ENCODE assay signal across 8 mouse cellular contexts in the genomic region with DNA sequence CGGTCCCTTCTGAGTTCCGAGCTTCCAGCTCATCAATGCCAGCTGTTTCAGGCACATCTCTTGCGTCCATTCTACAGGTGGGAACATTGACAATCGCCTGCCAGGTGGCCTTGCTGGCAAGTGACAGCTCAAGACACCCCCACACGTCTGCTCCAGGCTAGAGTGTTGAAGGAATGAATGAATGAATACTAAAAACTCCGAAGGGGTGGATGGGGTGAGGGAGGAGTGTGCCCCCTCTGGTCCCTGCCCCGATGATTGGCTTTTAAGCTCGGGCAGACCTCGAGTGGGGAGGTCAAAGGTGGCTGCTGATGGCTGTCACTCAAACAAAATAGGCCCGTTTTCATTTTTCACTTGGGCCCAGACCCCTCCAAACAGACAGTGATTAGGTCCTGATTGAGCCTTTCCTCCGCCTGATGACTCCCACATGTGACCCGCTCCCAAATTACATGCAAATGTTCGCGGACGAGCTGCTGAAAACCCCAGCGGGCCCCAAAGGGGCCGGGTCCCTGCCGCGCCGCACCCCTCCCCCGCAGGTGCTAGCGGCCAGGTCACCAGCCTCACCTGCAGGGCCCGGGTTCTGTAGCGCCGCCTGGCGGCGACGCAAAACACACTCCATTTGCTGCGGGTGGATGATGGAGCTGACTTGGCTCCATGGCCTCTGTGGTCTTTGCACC.
A peak's percentile ranks its signal among the peaks of the same experiment; 100 is the strongest.
DNase-seq lines count a peak whose midpoint lies in the region; ATAC-seq and TF ChIP-seq lines count a peak whose summit lies in the region.

No protein-coding gene starts in this region.

- H3K9ac ChIP-seq in heart, adult 2 months (ENCODE audit: low read depth, low read length), result no peak overlapping the region
- H3K9ac ChIP-seq in forebrain, postnatal 0 days, result no peak overlapping the region
- no peak overlapping the region for H3K9ac ChIP-seq in lung, embryonic 14.5 days

- ATAC-seq in forebrain, postnatal 0 days, result peak; percentile 23; the same call in 1 of the 2 replicates
- ATAC-seq in lung, embryonic 14.5 days (ENCODE audit: insufficient read depth), result no peak; the same call in 1 of the 2 replicates

- no peak for TF ChIP-seq EP300 in heart, adult 2 months (IDR thresholded peaks at IDR 0.05; ENCODE audit: insufficient read depth, low read depth, low read length)

- peak overlapping the region; percentile 19; the same call in 1 of the 2 replicates for H3K4me2 ChIP-seq in forebrain, postnatal 0 days (ENCODE audit: low read depth)
- H3K4me2 ChIP-seq in lung, embryonic 14.5 days, result peak overlapping the region; percentile 62

- no peak overlapping the region for H3K4me3 ChIP-seq in heart, adult 2 months
- no peak overlapping the region for H3K4me3 ChIP-seq in forebrain, postnatal 0 days (ENCODE audit: low read depth, low read length)
- 0 out of 2 replicates have a peak overlapping the region, but pooled peaks have one; percentile 9 for H3K4me3 ChIP-seq in lung, embryonic 14.5 days (ENCODE audit: low read depth, low read length)
- peak overlapping the region; percentile 29 for H3K4me3 ChIP-seq in small intestine, adult 2 months (ENCODE audit: low read depth, low read length)

- H3K79me2 ChIP-seq in heart, adult 2 months (replicated peaks; ENCODE audit: control insufficient read depth, insufficient read depth, low read length), result no peaks in the 10 kb centered on the region

- no peaks in the 10 kb centered on the region for H3K9me3 ChIP-seq in forebrain, postnatal 0 days (ENCODE audit: low read length)
- no peaks in the 10 kb centered on the region for H3K9me3 ChIP-seq in lung, embryonic 14.5 days (ENCODE audit: low read depth, low read length)

- H3K4me1 ChIP-seq in heart, adult 2 months (ENCODE audit: control insufficient read depth, insufficient read depth, low read length), result no peaks in the 10 kb centered on the region
- no peaks in the 10 kb centered on the region for H3K4me1 ChIP-seq in forebrain, postnatal 0 days (ENCODE audit: insufficient read depth)
- H3K4me1 ChIP-seq in lung, embryonic 14.5 days (ENCODE audit: insufficient read depth), result peaks cover 16% of the 10 kb centered on the region
- H3K4me1 ChIP-seq in small intestine, adult 2 months (ENCODE audit: control insufficient read depth, insufficient read depth, insufficient read length, low read length), result peaks cover 7% of the 10 kb centered on the region

- 6% methylated on average over 29 of the region's 29 CpGs for WGBS in heart, adult 2 months
- WGBS in forebrain, postnatal 0 days, result 5% methylated on average over 29 of the region's 29 CpGs
- 2% methylated on average over 29 of the region's 29 CpGs for WGBS in lung, embryonic 14.5 days
- 5% methylated on average over 29 of the region's 29 CpGs for WGBS in small intestine, adult 2 months

- DNase-seq in heart, adult 2 months, result peak; percentile 13 to 31
- no peak for DNase-seq in heart, adult 9 months (ENCODE audit: low spot score in 2 of 2)
- peak; percentile 9 for DNase-seq in c-Kit-positive CD71-negative TER-119-negative erythroid progenitor cells, embryonic 14.5 days (ENCODE audit: low read depth)
- DNase-seq in forebrain, postnatal 0 days, result peak; percentile 35
- DNase-seq in kidney, adult 11 months, result peak; percentile 11
- peak; percentile 63 for DNase-seq in lung, embryonic 14.5 days
- DNase-seq in frontal cortex, postnatal 10 days (ENCODE audit: low spot score in 2 of 2), result no peak

- TF ChIP-seq CTCF in heart, adult 2 months (IDR thresholded peaks at IDR 0.05), result peak; percentile 73
- TF ChIP-seq CTCF in forebrain, postnatal 0 days (IDR thresholded peaks at IDR 0.05; ENCODE audit: low read depth), result peak; percentile 62
- peak; percentile 77 for TF ChIP-seq CTCF in lung, embryonic 14.5 days (IDR thresholded peaks at IDR 0.05; ENCODE audit: low read depth)
- peak; percentile 82 for TF ChIP-seq CTCF in small intestine, adult 2 months (IDR thresholded peaks at IDR 0.05; ENCODE audit: extremely low read depth, insufficient read length, insufficient replicate concordance, low read depth, low read length)

- H3K27ac ChIP-seq in heart, adult 2 months, result no peak overlapping the region
- no peak overlapping the region for H3K27ac ChIP-seq in forebrain, postnatal 0 days (ENCODE audit: low read depth, low read length)
- H3K27ac ChIP-seq in lung, embryonic 14.5 days (ENCODE audit: low read depth), result no peak overlapping the region
- no peak overlapping the region for H3K27ac ChIP-seq in small intestine, adult 2 months (ENCODE audit: insufficient read depth, low read depth, low read length)

- intact Hi-C loops in heart, adult 2 months (cut with DNase I), result loop anchor here (5.0 to 10.0 kb wide), 2 partner anchors 75 to 262 kb away; no protein-coding TSS in a partner anchor

- peaks cover 15% of the 10 kb centered on the region for H3K27me3 ChIP-seq in heart, adult 2 months (ENCODE audit: control insufficient read depth, insufficient read depth, low read length)
- H3K27me3 ChIP-seq in forebrain, postnatal 0 days (ENCODE audit: insufficient read depth, low read length), result peaks cover 23% of the 10 kb centered on the region
- H3K27me3 ChIP-seq in lung, embryonic 14.5 days (ENCODE audit: insufficient read depth, low read length), result peaks cover 54% of the 10 kb centered on the region
- no peaks in the 10 kb centered on the region for H3K27me3 ChIP-seq in small intestine, adult 2 months (ENCODE audit: control insufficient read depth, insufficient read depth, low read length)

- TF ChIP-seq POLR2A in heart, adult 2 months (IDR thresholded peaks at IDR 0.05; ENCODE audit: insufficient read depth, low read depth, low read length), result no peak
- no peak for TF ChIP-seq POLR2A in small intestine, adult 2 months (IDR thresholded peaks at IDR 0.05; ENCODE audit: low read depth, low read length)

- no peaks in the 10 kb centered on the region for H3K36me3 ChIP-seq in heart, adult 2 months (ENCODE audit: control insufficient read depth, insufficient read depth, low read length)
- H3K36me3 ChIP-seq in forebrain, postnatal 0 days (ENCODE audit: insufficient read depth), result no peaks in the 10 kb centered on the region
- H3K36me3 ChIP-seq in lung, embryonic 14.5 days (ENCODE audit: insufficient read depth), result no peaks in the 10 kb centered on the region
- H3K36me3 ChIP-seq in small intestine, adult 2 months (ENCODE audit: control insufficient read depth, insufficient read depth, low read length), result no peaks in the 10 kb centered on the region

Comparison
In these comparisons a context has a peak if more than half of its experiments do, and no peak if none do; other contexts are left out.
1. DNase-seq: peak in heart, adult 2 months (2 of 2), c-Kit-positive CD71-negative TER-119-negative erythroid progenitor cells, embryonic 14.5 days (single experiment), forebrain, postnatal 0 days (single experiment), kidney, adult 11 months (single experiment) and lung, embryonic 14.5 days (single experiment); none in heart, adult 9 months (0 of 2) and frontal cortex, postnatal 10 days (0 of 2).
2. H3K4me3 ChIP-seq: peak in lung, embryonic 14.5 days (single experiment) and small intestine, adult 2 months (single experiment); none in heart, adult 2 months (single experiment) and forebrain, postnatal 0 days (single experiment).
3. Peak in every context shown above with its lines, with median percentiles within 50 percentile points of each other: CTCF ChIP-seq.